Mouse (Mus musculus) embryonic facial prominence, embryonic 11.5 days (tissue): ENCODE measurements around the gene Gfm1. TPM values are rescaled to one million over a fixed set of nuclear protein-coding genes. Genes with fewer than 3 reads are reported as not detected.
A peak's percentile ranks its signal among the peaks of the same experiment; 100 is the strongest.

Experiments
- ATAC-seq: fragments of 200-750 bp; cut with Nextera tagmentation; replicated peaks from 2 replicates; pipeline ENCODE4 v1.8.0; 2017; ENCODE audit warnings: low read depth; ENCODE audit not compliant: insufficient number of reproducible peaks, low FRiP score, low TSS enrichment
- DNase-seq: peaks from one replicate; pipeline ENCODE4 v3.0.0-alpha.2; 2015; ENCODE audit warnings: low spot score
- H3K27ac ChIP-seq: fragments of 300-500 bp; sonication (generic); replicated peaks from 2 replicates; pipeline ENCODE4 v1.5.1; 2014; ENCODE audit warnings: mild to moderate bottlenecking, low read depth, low read length, control low read depth
- H3K27me3 ChIP-seq: fragments of 300-500 bp; sonication (generic); 2 replicates; pipeline ENCODE4 v1.6.1; 2014; ENCODE audit warnings: mild to moderate bottlenecking, low read length, moderate library complexity, mixed read lengths; ENCODE audit not compliant: control insufficient read depth, insufficient read depth
- H3K36me3 ChIP-seq: fragments of 300-500 bp; sonication (generic); replicated peaks from 2 replicates; pipeline ENCODE4 v1.6.1; 2014; ENCODE audit warnings: low read depth, mild to moderate bottlenecking, low read length, moderate library complexity, mixed read lengths; ENCODE audit not compliant: control insufficient read depth, insufficient read depth
- H3K4me1 ChIP-seq: fragments of 300-500 bp; sonication (generic); 2 replicates; pipeline ENCODE4 v1.6.1; 2014; ENCODE audit warnings: low read length, mixed read lengths; ENCODE audit not compliant: control insufficient read depth, insufficient read depth
- H3K4me2 ChIP-seq: fragments of 300-500 bp; sonication (generic); 2 replicates; pipeline ENCODE4 v1.6.1; 2014; ENCODE audit warnings: low read depth, mild to moderate bottlenecking, control low read depth, low read length, moderate library complexity
- H3K4me3 ChIP-seq: fragments of 300-500 bp; sonication (generic); 2 replicates; pipeline ENCODE4 v1.5.1; 2014; ENCODE audit warnings: low read depth, low read length, control low read depth
- H3K9ac ChIP-seq: fragments of 300-500 bp; sonication (generic); replicated peaks from 2 replicates; pipeline ENCODE4 v1.6.1; 2014; ENCODE audit warnings: mild to moderate bottlenecking, control low read depth, low read length
- H3K9me3 ChIP-seq: fragments of 300-500 bp; sonication (generic); replicated peaks from 2 replicates; pipeline ENCODE4 v1.6.1; 2016; ENCODE audit warnings: mild to moderate bottlenecking, low read length, inconsistent platforms, mixed read lengths; ENCODE audit not compliant: control insufficient read depth
- WGBS: fragments of 180-500 bp; shearing (Covaris S2); extraction: QIAGEN DNeasy Blood & Tissue Kit; methylation state at CpG from one replicate; pipeline ENCODE4 v1.1.7; 2014; 5-methylcytosine and 5-hydroxymethylcytosine counted together
- polyA plus RNA-seq: library from polyadenylated mRNA; unstranded; fragments of >200 nt; fragmentation: Nextera tagmentation; extraction: Ambion mirVana; gene quantifications from 2 replicates; pipeline ENCODE4 v1.2.1, GENCODE M21; 2014

Gene Gfm1
- 63.8 and 68.0 TPM in 2 replicates for polyA plus RNA-seq

DNA sequence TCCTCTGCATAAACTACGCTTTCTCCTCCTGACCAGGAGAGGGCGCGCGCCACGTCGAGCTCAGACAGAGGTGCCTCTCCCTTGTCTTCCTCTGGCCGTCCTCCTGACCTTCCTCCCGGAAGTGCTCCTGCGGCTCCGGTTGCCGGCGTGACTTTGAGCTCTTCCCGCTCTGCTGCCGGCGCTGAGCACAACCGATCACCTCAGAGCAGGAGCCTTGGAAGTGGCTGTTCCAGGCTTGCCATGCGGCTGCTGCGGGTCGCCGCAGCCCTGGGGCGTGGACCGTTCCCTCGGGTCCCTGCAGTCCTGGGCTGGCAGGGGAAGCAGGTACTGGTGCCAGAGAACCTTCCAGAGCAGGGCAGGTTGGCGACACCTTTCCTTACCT is at the start of gene Gfm1:
Gene Gfm1 (plus strand): TSS at position 98 of the 382 bp plus-strand sequence.
- Histone ChIP-seq H3K4me1 (no peaks in the 10 kb centered on the region), H3K9me3 (no peaks in the 10 kb centered on the region; the same call in 1 of the 2 replicates), H3K27me3 (no peaks in the 10 kb centered on the region), H3K36me3 (no peaks in the 10 kb centered on the region; the same call in 1 of the 2 replicates), H3K9ac (peak within 1 kb of the TSS; percentile 68), H3K27ac (no peak within 1 kb of the TSS), H3K4me3 (peak within 1 kb of the TSS; percentile 78), H3K4me2 (peak within 1 kb of the TSS; percentile 58)
- 1% methylated on average over 24 of the region's 24 CpGs for WGBS
- DNase-seq (peak; percentile 85), ATAC-seq (peak; percentile 91)

DNA sequence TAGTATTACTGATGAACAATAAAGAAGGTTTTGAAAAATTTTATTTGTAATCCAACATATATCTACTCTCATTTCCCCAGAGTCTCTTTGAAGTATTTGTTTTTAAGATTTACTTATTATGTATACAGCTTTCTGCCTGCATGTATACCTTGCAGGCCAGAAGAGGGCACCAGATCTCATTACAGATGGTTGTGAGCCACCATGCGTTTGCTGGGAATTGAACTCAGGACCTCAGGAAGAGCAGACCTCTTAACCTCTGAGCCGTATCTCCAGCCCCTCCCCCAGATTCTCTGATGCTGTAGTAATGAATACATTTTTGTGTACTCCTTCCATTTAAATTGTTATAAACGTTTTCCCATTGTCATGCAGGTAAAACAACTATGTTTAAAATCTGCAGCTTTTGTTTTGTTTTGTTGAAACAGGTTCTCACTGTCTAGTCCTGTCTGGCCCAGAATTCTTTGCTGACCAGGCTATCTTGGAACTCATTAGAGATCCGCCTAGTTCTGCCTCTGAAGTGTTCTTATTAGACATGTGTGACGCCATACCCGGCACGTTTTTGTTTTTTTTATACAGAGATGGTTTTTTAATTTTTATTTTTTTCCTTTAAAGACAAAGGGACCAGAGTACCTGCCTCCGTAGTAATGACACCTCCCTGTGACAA is 428 bp upstream of the Gfm1 start:
- Histone ChIP-seq H3K4me1 (no peaks in the 10 kb centered on the region), H3K27me3 (no peaks in the 10 kb centered on the region), H3K27ac (no peak overlapping the region), H3K9me3 (no peaks in the 10 kb centered on the region; the same call in 1 of the 2 replicates), H3K9ac (no peak overlapping the region), H3K36me3 (no peaks in the 10 kb centered on the region; the same call in 1 of the 2 replicates), H3K4me2 (no peak overlapping the region), H3K4me3 (peak overlapping the region; percentile 78)
- peak; percentile 2 for DNase-seq
- 37% methylated on average over 8 of the region's 8 CpGs for WGBS
- no peak; the same call in 1 of the 2 replicates for ATAC-seq

DNA sequence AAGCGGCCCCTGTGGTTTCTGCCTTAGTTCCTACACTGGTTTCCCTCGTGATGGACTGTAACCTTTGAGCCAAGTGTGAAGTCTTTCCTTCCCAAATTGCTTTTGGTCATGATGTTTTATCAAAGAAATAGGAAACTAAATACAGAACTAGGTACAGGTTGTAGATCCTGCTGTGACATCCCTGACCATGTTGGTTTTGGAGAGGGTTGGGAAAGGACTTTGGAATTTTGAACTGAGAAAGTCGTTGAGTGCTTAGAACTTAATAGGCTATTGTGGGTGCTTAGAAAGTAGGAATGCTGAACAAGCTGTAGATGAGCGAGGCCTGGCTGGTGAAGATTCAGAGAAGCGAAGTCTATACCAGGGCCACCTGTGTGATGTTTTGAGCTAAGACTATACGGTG is 4.1 kb downstream of the Gfm1 start:
- no peaks in the 10 kb centered on the region for H3K27me3 ChIP-seq
- H3K4me3 ChIP-seq = no peak overlapping the region
- H3K9me3 ChIP-seq = no peaks in the 10 kb centered on the region
- DNase-seq (no peak), ATAC-seq (no peak)
- no peak overlapping the region for H3K4me2 ChIP-seq
- no peaks in the 10 kb centered on the region; the same call in 1 of the 2 replicates for H3K36me3 ChIP-seq
- H3K27ac ChIP-seq = no peak overlapping the region
- no peaks in the 10 kb centered on the region for H3K4me1 ChIP-seq
- H3K9ac ChIP-seq = no peak overlapping the region
- WGBS = 91% methylated on average over 6 of the region's 6 CpGs

DNA sequence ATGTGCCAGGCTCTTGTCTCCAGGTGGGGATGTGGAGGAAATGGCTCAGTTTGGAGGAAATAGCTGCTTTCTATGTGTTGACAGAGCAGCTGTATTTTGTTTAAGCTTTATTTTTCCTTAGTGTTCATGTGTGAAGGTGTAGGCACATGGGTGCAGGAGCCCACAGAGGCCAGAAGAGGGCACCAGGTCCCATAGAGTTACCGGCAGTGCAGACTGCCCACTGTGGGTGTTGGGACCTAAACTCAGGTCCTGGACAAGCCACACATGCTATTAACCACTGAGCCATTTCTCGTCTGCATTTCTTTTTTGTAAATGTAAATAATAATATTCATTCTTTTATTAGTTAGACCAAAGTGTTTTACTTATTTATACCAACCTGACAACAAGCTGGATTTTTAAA is 17.2 kb downstream of the Gfm1 start:
- no peak overlapping the region for H3K27ac ChIP-seq
- WGBS = 93% methylated on average over 2 of the region's 2 CpGs
- H3K9me3 ChIP-seq = no peaks in the 10 kb centered on the region
- H3K9ac ChIP-seq = no peak overlapping the region
- H3K4me1 ChIP-seq = no peaks in the 10 kb centered on the region
- ATAC-seq (no peak), DNase-seq (no peak)
- no peaks in the 10 kb centered on the region for H3K27me3 ChIP-seq
- H3K4me3 ChIP-seq = no peak overlapping the region
- peaks cover 3% of the 10 kb centered on the region for H3K36me3 ChIP-seq
- H3K4me2 ChIP-seq = no peak overlapping the region

GRCm38 (mm10) chr3:67449660-67450059 is 19.8 kb downstream of the Gfm1 start:
- peaks cover 3% of the 10 kb centered on the region for H3K36me3 ChIP-seq
- H3K4me1 ChIP-seq = no peaks in the 10 kb centered on the region
- no peaks in the 10 kb centered on the region for H3K9me3 ChIP-seq
- H3K4me2 ChIP-seq = no peak overlapping the region
- WGBS = 94% methylated on average over 21 of the region's 21 CpGs
- no peaks in the 10 kb centered on the region for H3K27me3 ChIP-seq
- DNase-seq (no peak), ATAC-seq (no peak)
- no peak overlapping the region for H3K4me3 ChIP-seq
- H3K27ac ChIP-seq = no peak overlapping the region
- H3K9ac ChIP-seq = no peak overlapping the region

DNA sequence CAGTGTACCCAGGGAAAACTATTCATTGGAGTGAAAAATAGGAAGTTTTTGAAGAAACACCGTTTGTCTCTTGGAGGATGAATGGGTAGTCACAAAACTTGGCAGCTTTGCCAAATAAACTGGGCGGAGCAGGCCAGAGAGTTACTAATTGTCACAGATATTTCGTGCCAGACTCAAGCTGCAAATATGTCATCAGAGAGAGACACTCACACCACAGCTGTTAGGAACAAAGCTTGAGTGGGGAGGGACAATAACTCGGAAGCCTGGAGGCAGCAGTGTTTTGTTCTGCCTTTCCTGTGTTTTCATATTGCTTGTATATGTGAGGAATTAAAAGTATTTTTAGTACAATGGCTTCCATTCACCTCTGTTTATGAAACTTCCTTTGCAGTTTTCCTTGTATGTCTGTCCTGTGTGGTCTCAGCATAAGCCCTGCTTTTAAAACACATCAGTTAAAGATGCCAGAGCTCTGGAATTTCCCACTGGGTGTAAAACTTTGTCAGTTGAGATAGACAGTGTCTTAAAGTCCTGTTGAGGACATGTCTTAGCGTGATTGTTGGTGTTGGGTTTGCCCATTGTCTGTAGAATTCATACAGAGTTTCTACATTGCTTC is 20.8 kb downstream of the Gfm1 start:
- Histone ChIP-seq H3K9me3 (no peaks in the 10 kb centered on the region), H3K9ac (no peak overlapping the region), H3K36me3 (peaks cover 3% of the 10 kb centered on the region), H3K27me3 (no peaks in the 10 kb centered on the region), H3K4me3 (no peak overlapping the region), H3K4me2 (no peak overlapping the region), H3K27ac (no peak overlapping the region), H3K4me1 (no peaks in the 10 kb centered on the region)
- no peak for DNase-seq
- ATAC-seq = no peak
- WGBS = 90% methylated on average over 5 of the region's 5 CpGs

GRCm38 (mm10) chr3:67459881-67460280 is 30.0 kb downstream of the Gfm1 start:
- Histone ChIP-seq H3K27ac (no peak overlapping the region), H3K4me3 (no peak overlapping the region), H3K4me1 (peaks cover 2% of the 10 kb centered on the region; the same call in 1 of the 2 replicates), H3K27me3 (no peaks in the 10 kb centered on the region), H3K36me3 (peaks cover 2% of the 10 kb centered on the region; the same call in 1 of the 2 replicates), H3K4me2 (no peak overlapping the region), H3K9me3 (no peaks in the 10 kb centered on the region), H3K9ac (no peak overlapping the region)
- ATAC-seq = no peak
- 89% methylated on average over 3 of the region's 3 CpGs for WGBS
- no peak for DNase-seq

DNA sequence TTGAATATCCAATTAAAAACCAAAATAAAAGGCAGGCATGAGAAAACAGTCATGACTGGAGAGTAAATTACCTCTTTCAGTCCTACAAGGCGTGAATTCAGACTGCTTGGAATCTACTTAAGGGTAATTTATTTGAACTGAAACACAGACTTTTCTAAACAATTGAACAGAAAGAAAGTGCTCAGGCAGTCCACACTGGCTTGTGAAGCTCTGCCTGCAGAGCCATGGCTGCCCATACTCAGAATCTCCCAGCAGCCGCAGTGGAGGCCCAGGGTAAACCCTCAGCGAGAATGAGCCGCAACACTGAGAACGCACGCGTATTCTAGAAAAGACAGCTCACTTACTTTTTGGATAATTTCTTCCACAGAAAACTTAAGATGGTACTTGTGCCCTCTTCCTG is 32.1 kb downstream of the Gfm1 start:
- no peak overlapping the region for H3K9ac ChIP-seq
- no peak for DNase-seq
- ATAC-seq = no peak
- H3K27ac ChIP-seq = no peak overlapping the region
- 86% methylated on average over 7 of the region's 7 CpGs for WGBS
- no peaks in the 10 kb centered on the region; the same call in 1 of the 2 replicates for H3K36me3 ChIP-seq
- H3K4me1 ChIP-seq = peaks cover 2% of the 10 kb centered on the region; the same call in 1 of the 2 replicates
- no peaks in the 10 kb centered on the region for H3K27me3 ChIP-seq
- no peak overlapping the region for H3K4me3 ChIP-seq
- no peak overlapping the region for H3K4me2 ChIP-seq
- no peaks in the 10 kb centered on the region for H3K9me3 ChIP-seq
